Mouse (Mus musculus) forebrain, embryonic 14.5 days (tissue): ENCODE measurements around the gene Slc4a1. TPM values are rescaled to one million over a fixed set of nuclear protein-coding genes. Genes with fewer than 3 reads are reported as not detected.

Experiments
- ATAC-seq: fragments of 200-750 bp; cut with Nextera tagmentation; 2 replicates; pipeline ENCODE4 v1.8.0; 2017; ENCODE audit warnings: mild to moderate bottlenecking, moderate library complexity
- DNase-seq: peaks from one replicate; pipeline ENCODE4 v3.0.0-alpha.2; 2015; ENCODE audit warnings: low spot score
- H3K27ac ChIP-seq: fragments of 300-500 bp; sonication (generic); 2 replicates; pipeline ENCODE4 v1.5.1; 2014; ENCODE audit warnings: low read depth, mild to moderate bottlenecking, control low read depth, low read length, moderate library complexity
- H3K27me3 ChIP-seq: fragments of 300-500 bp; sonication (generic); replicated peaks from 2 replicates; pipeline ENCODE4 v1.6.1; 2014; ENCODE audit warnings: low read length, control low read depth, mixed read lengths; ENCODE audit not compliant: control insufficient read depth, insufficient read depth
- H3K36me3 ChIP-seq: fragments of 300-500 bp; sonication (generic); 2 replicates; pipeline ENCODE4 v1.6.1; 2014; ENCODE audit warnings: low read length, control low read depth; ENCODE audit not compliant: control insufficient read depth, insufficient read depth
- H3K4me1 ChIP-seq: fragments of 300-500 bp; sonication (generic); 2 replicates; pipeline ENCODE4 v1.6.1; 2014; ENCODE audit warnings: antibody characterized with exemption, low read length, control low read depth; ENCODE audit not compliant: control insufficient read depth, insufficient read depth
- H3K4me2 ChIP-seq: fragments of 300-500 bp; sonication (generic); 2 replicates; pipeline ENCODE4 v1.6.1; 2014; ENCODE audit warnings: mild to moderate bottlenecking, control low read depth, low read length
- H3K4me3 ChIP-seq: fragments of 300-500 bp; sonication (generic); 2 replicates; pipeline ENCODE4 v1.5.1; 2014; ENCODE audit warnings: low read depth, low read length, control low read depth
- H3K9ac ChIP-seq: fragments of 300-500 bp; sonication (generic); 2 replicates; pipeline ENCODE4 v1.6.1; 2014; ENCODE audit warnings: mild to moderate bottlenecking, low read length, control low read depth, moderate library complexity
- H3K9me3 ChIP-seq: fragments of 300-500 bp; sonication (generic); replicated peaks from 2 replicates; pipeline ENCODE4 v1.6.1; 2016; ENCODE audit warnings: low read length, control low read depth, mixed read lengths; ENCODE audit not compliant: control insufficient read depth
- WGBS: fragments of 180-500 bp; shearing (Covaris S2); extraction: QIAGEN DNeasy Blood & Tissue Kit; methylation state at CpG from one replicate; pipeline ENCODE4 v1.1.7; 2014; 5-methylcytosine and 5-hydroxymethylcytosine counted together
- polyA plus RNA-seq: library from polyadenylated mRNA; unstranded; fragments of >200 nt; fragmentation: Nextera tagmentation; extraction: Ambion mirVana; gene quantifications from 2 replicates; pipeline ENCODE4 v1.2.1, GENCODE M21; 2014

Gene Slc4a1
- polyA plus RNA-seq, 1 experiment from 2014 or later = 2.1 TPM

DNA sequence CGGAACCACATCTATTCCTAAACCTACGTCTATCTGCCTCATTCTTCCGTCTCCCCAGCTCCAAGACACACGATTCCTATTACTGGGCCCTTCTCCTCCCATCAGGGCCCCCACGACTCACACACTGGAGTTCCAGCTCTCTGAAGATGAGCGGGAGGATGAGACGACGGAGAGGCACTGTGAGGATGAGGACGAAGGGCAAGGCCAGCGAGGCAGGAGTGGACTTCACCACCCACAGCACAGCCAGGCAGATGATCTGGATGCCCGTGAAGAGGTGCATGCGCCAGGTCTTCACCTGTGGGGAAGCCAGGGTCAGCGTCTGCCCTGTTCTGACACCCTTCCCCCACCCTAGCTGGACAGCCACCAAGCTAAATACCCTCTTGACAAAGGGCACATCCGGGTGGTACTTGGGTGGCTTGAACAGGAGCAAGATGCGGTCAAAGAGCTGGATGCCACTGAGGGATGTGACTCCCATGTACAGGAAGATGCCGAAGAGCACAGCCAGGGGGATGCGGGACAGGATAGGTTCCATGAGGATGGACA is 15.0 kb downstream of the Slc4a1 start:
- H3K4me1 ChIP-seq = no peaks in the 10 kb centered on the region
- no peak overlapping the region for H3K27ac ChIP-seq
- ATAC-seq (no peak), DNase-seq (no peak)
- no peaks in the 10 kb centered on the region for H3K36me3 ChIP-seq
- no peak overlapping the region for H3K4me2 ChIP-seq
- H3K9me3 ChIP-seq = no peaks in the 10 kb centered on the region
- H3K4me3 ChIP-seq = no peak overlapping the region
- 89% methylated on average over 17 of the region's 17 CpGs for WGBS
- no peak overlapping the region for H3K9ac ChIP-seq
- H3K27me3 ChIP-seq = no peaks in the 10 kb centered on the region

GRCm38 (mm10) chr11:102350416-102350815 is 15.6 kb downstream of the Slc4a1 start:
- H3K4me2 ChIP-seq = no peak overlapping the region
- no peak for ATAC-seq
- no peaks in the 10 kb centered on the region for H3K36me3 ChIP-seq
- no peaks in the 10 kb centered on the region for H3K27me3 ChIP-seq
- no peak overlapping the region for H3K9ac ChIP-seq
- H3K4me1 ChIP-seq = no peaks in the 10 kb centered on the region
- no peak overlapping the region for H3K27ac ChIP-seq
- DNase-seq = no peak
- WGBS = 93% methylated on average over 4 of the region's 4 CpGs
- H3K4me3 ChIP-seq = no peak overlapping the region
- H3K9me3 ChIP-seq = no peaks in the 10 kb centered on the region

GRCm38 (mm10) chr11:102349189-102349954 is 16.6 kb downstream of the Slc4a1 start:
- WGBS = 88% methylated on average over 3 of the region's 3 CpGs
- no peaks in the 10 kb centered on the region for H3K27me3 ChIP-seq

GRCm38 (mm10) chr11:102348771-102349170 is 17.2 kb downstream of the Slc4a1 start:
- no peaks in the 10 kb centered on the region for H3K9me3 ChIP-seq
- H3K4me1 ChIP-seq = no peaks in the 10 kb centered on the region
- DNase-seq (no peak), ATAC-seq (no peak)
- no peaks in the 10 kb centered on the region for H3K36me3 ChIP-seq
- H3K27ac ChIP-seq = no peak overlapping the region
- H3K9ac ChIP-seq = no peak overlapping the region
- H3K4me2 ChIP-seq = no peak overlapping the region
- H3K27me3 ChIP-seq = no peaks in the 10 kb centered on the region
- H3K4me3 ChIP-seq = no peak overlapping the region
- WGBS = 84% methylated on average over 11 of the region's 11 CpGs

More at GRCm38 (mm10) chr11:102349189-102349954, 16.6 kb downstream of the Slc4a1 start:
- Histone ChIP-seq H3K36me3 (no peaks in the 10 kb centered on the region), H3K4me2 (no peak overlapping the region), H3K9me3 (no peaks in the 10 kb centered on the region), H3K4me3 (no peak overlapping the region), H3K4me1 (no peaks in the 10 kb centered on the region), H3K9ac (no peak overlapping the region), H3K27ac (no peak overlapping the region)
- DNase-seq (no peak), ATAC-seq (no peak)

GRCm38 (mm10) chr11:102348101-102348585 is 17.9 kb downstream of the Slc4a1 start:
- DNase-seq (no peak), ATAC-seq (no peak)
- no peak overlapping the region for H3K4me2 ChIP-seq
- no peaks in the 10 kb centered on the region for H3K4me1 ChIP-seq
- no peaks in the 10 kb centered on the region for H3K36me3 ChIP-seq
- no peaks in the 10 kb centered on the region for H3K9me3 ChIP-seq
- H3K4me3 ChIP-seq = no peak overlapping the region
- no peaks in the 10 kb centered on the region for H3K27me3 ChIP-seq
- WGBS = 93% methylated on average over 7 of the region's 7 CpGs
- H3K9ac ChIP-seq = no peak overlapping the region
- H3K27ac ChIP-seq = no peak overlapping the region

DNA sequence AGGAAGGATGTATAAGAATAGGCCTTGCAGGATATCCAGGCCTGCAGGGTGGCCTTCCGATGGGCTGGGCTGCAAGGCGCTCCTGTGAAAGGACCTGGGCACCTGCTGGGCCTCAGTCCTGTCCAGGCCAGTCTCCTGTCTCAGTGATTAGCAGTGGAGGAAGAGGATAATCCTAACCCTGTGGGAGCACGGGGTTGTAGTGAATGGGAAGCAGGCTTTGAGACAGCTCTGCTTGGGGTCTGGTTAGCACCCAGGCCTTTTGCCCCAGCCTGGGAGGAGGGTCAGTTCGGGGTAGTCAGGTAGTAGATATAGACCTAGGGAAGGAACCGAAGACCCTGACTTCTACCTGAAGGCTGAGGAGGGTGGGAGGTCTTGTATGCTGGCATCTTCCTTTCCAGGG is 18.3 kb downstream of the Slc4a1 start:
- no peak overlapping the region for H3K4me3 ChIP-seq
- ATAC-seq = no peak
- H3K4me2 ChIP-seq = no peak overlapping the region
- H3K4me1 ChIP-seq = no peaks in the 10 kb centered on the region
- DNase-seq = no peak
- 55% methylated on average over 5 of the region's 5 CpGs for WGBS
- H3K9me3 ChIP-seq = no peaks in the 10 kb centered on the region
- H3K36me3 ChIP-seq = no peaks in the 10 kb centered on the region
- no peak overlapping the region for H3K27ac ChIP-seq
- H3K27me3 ChIP-seq = no peaks in the 10 kb centered on the region
- H3K9ac ChIP-seq = no peak overlapping the region

- DNase-seq (no peak), ATAC-seq (no peak)
- Histone ChIP-seq H3K4me1 (no peaks in the 10 kb centered on the region), H3K9me3 (no peaks in the 10 kb centered on the region), H3K36me3 (no peaks in the 10 kb centered on the region), H3K4me2 (no peak overlapping the region), H3K4me3 (no peak overlapping the region), H3K27me3 (no peaks in the 10 kb centered on the region), H3K27ac (no peak overlapping the region), H3K9ac (no peak overlapping the region)
- 63% methylated on average over 5 of the region's 5 CpGs for WGBS
Observed at GRCm38 (mm10) chr11:102346926-102347325, 19.1 kb downstream of the Slc4a1 start.

DNA sequence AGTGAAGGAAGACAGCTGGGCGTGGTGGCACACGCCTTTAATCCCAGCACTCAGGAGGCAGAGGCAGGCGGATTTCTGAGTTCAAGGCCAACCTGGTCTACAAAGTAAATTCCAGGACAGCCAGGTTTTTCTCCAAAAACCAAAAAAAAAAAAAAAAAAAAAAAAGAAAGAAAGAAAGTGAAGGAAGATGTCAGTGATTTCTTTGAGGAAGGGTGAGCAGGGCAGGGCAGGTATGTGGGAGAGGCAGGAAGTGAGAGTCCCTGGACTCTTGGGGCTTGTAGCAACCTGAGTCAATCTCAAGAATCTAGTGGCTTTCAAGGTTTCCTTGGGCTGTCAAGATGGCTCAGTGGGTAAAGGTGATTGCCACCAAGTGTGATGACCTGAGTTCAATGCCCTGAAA is 21.5 kb downstream of the Slc4a1 start:
- no peaks in the 10 kb centered on the region for H3K27me3 ChIP-seq
- H3K27ac ChIP-seq = no peak overlapping the region
- no peak for DNase-seq
- ATAC-seq = no peak
- 90% methylated on average over 3 of the region's 3 CpGs for WGBS
- no peak overlapping the region for H3K4me2 ChIP-seq
- H3K4me1 ChIP-seq = no peaks in the 10 kb centered on the region
- H3K9ac ChIP-seq = no peak overlapping the region
- H3K36me3 ChIP-seq = no peaks in the 10 kb centered on the region
- no peak overlapping the region for H3K4me3 ChIP-seq
- no peaks in the 10 kb centered on the region for H3K9me3 ChIP-seq

DNA sequence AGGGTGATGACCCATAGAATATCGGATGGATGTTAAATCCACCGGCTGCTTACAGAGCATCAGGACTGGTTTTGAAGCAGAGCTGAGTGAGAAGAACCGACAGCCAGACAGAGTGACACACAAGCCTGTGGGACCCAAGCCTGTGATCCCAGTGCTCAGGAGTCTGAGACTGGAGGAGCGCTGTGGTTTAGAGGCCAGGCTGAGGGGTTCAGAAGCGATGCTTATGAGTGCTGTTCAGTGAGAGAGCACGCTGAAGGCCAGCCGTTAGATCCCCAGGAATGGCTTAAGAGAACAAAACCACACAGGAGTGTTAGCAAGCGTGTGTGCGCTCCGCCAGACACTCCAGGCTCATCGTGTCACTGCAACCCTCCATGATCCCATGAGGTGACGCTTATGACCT is 23.3 kb downstream of the Slc4a1 start:
- Histone ChIP-seq H3K4me2 (no peak overlapping the region), H3K4me3 (no peak overlapping the region), H3K27me3 (no peaks in the 10 kb centered on the region), H3K4me1 (peaks cover 2% of the 10 kb centered on the region; the same call in 1 of the 2 replicates), H3K27ac (no peak overlapping the region), H3K9me3 (no peaks in the 10 kb centered on the region), H3K9ac (no peak overlapping the region), H3K36me3 (no peaks in the 10 kb centered on the region)
- 68% methylated on average over 12 of the region's 12 CpGs for WGBS
- ATAC-seq = no peak
- DNase-seq = no peak
